Mouse (Mus musculus): Measurements from ENCODE around the gene Ltf. TPM values are rescaled to one million over a fixed set of nuclear protein-coding genes. Genes with fewer than 3 reads are reported as not detected.

Ltf gene
- 2.0 and 5.3 TPM in 2 replicates for polyA plus RNA-seq (2015; fragmentation: Nextera tagmentation; extraction: Ambion mirVana)

- Histone ChIP-seq H3K27me3 (no peaks in the 10 kb centered on the region), H3K4me2 (no peak within 1 kb of the TSS), H3K4me1 (no peaks in the 10 kb centered on the region), H3K9ac (no peak within 1 kb of the TSS), H3K27ac (no peak within 1 kb of the TSS), H3K4me3 (no peak within 1 kb of the TSS), H3K9me3 (no peaks in the 10 kb centered on the region), H3K36me3 (no peaks in the 10 kb centered on the region)
- WGBS, result 77% methylated on average over 5 of the region's 5 CpGs
- no peak for ATAC-seq (ENCODE audit: insufficient number of reproducible peaks, low FRiP score, low TSS enrichment, low read depth)
Observed at GRCm38 (mm10) chr9:111019022-111019421, at the start of gene Ltf. Ltf (plus strand) TSS chr9:111019271.

DNA sequence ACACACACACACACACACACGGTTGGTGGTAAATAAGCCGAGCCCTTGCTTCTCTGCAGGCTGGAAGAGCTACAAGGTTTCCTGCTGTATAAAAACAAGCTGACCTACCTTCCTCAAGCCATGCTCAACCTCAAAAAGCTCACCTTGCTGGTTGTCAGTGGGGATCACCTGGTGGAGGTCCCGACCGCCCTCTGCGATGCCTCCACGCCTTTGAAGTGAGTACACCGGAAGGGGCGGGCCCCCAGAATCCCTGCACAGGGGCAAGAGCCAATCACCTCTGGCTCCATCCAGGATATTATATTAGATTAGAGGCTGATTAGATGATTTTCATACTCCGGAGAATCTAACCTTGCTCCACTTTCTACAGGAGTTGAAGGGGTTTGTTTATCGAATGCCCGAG is 39.7 kb upstream of the Ltf start:
- no peaks in the 10 kb centered on the region for H3K27me3 ChIP-seq
- no peak for ATAC-seq (ENCODE audit: insufficient number of reproducible peaks, low FRiP score, low TSS enrichment, low read depth)
- no peak overlapping the region for H3K9ac ChIP-seq
- WGBS, result 91% methylated on average over 11 of the region's 11 CpGs
- H3K36me3 ChIP-seq, result no peaks in the 10 kb centered on the region
- no peak overlapping the region for H3K27ac ChIP-seq
- no peak overlapping the region for H3K4me2 ChIP-seq
- H3K4me3 ChIP-seq, result no peak overlapping the region
- H3K4me1 ChIP-seq, result no peaks in the 10 kb centered on the region
- no peaks in the 10 kb centered on the region for H3K9me3 ChIP-seq

DNA sequence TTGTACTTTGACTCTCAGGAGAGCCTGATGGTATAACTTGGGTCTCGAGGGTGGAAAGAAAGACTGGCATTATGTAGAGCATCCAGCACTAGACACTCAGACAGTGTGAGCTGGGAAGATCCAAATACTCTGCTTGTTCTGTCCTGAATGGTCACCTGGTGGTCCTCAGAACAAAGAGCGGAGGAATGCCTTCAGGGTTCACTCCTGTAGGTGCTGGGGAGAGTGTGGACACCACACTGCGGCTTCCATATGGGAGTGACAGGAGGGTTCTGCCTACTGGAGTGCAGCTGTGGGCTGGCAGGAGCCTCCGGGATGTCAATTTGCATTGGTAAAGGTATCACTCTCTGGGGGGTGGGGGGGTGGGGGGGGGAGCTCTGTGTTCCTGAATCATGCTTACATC is 36.7 kb upstream of the Ltf start:
- Histone ChIP-seq H3K27me3 (no peaks in the 10 kb centered on the region), H3K4me3 (no peak overlapping the region), H3K4me2 (no peak overlapping the region), H3K9ac (no peak overlapping the region), H3K27ac (no peak overlapping the region), H3K4me1 (no peaks in the 10 kb centered on the region), H3K36me3 (no peaks in the 10 kb centered on the region), H3K9me3 (no peaks in the 10 kb centered on the region)
- WGBS, result 59% methylated on average over 4 of the region's 4 CpGs
- no peak for ATAC-seq (ENCODE audit: insufficient number of reproducible peaks, low FRiP score, low TSS enrichment, low read depth)

DNA sequence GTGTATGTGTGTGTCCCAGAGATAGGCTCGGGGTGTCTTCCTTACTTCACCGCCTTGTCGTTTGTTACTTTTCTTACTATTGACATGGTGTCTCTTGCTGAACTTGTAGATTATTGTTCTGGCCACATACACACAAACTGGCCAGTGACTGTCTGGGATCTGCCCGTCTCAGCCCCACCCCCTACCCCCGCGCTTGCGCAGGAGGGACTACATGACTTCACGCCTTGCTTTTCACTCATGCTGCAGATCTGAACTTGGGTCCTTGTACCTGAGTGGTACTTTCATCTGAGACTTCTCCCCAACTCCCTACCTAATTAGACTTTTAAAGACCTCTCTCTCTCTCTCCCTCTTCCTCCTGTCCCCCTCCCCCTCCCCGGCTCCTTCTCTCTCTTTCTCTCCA is 35.0 kb upstream of the Ltf start:
- no peaks in the 10 kb centered on the region for H3K36me3 ChIP-seq
- H3K27me3 ChIP-seq, result no peaks in the 10 kb centered on the region
- no peak for ATAC-seq (ENCODE audit: insufficient number of reproducible peaks, low FRiP score, low TSS enrichment, low read depth)

GRCm38 (mm10) chr9:110985541-110985940 is 33.5 kb upstream of the Ltf start:
- no peaks in the 10 kb centered on the region for H3K9me3 ChIP-seq
- no peak overlapping the region for H3K4me3 ChIP-seq
- no peaks in the 10 kb centered on the region for H3K27me3 ChIP-seq
- WGBS, result 90% methylated on average over 5 of the region's 5 CpGs
- no peak overlapping the region for H3K4me2 ChIP-seq
- H3K9ac ChIP-seq, result no peak overlapping the region
- no peaks in the 10 kb centered on the region for H3K4me1 ChIP-seq
- no peaks in the 10 kb centered on the region for H3K36me3 ChIP-seq
- no peak overlapping the region for H3K27ac ChIP-seq
- no peak for ATAC-seq (ENCODE audit: insufficient number of reproducible peaks, low FRiP score, low TSS enrichment, low read depth)

More for the DNA sequence above, 35.0 kb upstream of the Ltf start:
- no peak overlapping the region for H3K27ac ChIP-seq
- H3K4me3 ChIP-seq, result no peak overlapping the region
- H3K4me2 ChIP-seq, result no peak overlapping the region
- 91% methylated on average over 9 of the region's 9 CpGs for WGBS
- no peaks in the 10 kb centered on the region for H3K9me3 ChIP-seq
- H3K9ac ChIP-seq, result no peak overlapping the region
- no peaks in the 10 kb centered on the region for H3K4me1 ChIP-seq

GRCm38 (mm10) chr9:110985951-110986350 is 33.1 kb upstream of the Ltf start:
- no peaks in the 10 kb centered on the region for H3K9me3 ChIP-seq
- no peak overlapping the region for H3K9ac ChIP-seq
- no peak overlapping the region for H3K27ac ChIP-seq
- no peak for ATAC-seq (ENCODE audit: insufficient number of reproducible peaks, low FRiP score, low TSS enrichment, low read depth)
- H3K4me3 ChIP-seq, result no peak overlapping the region
- H3K4me2 ChIP-seq, result no peak overlapping the region
- 85% methylated on average over 8 of the region's 8 CpGs for WGBS
- no peaks in the 10 kb centered on the region for H3K27me3 ChIP-seq
- H3K36me3 ChIP-seq, result no peaks in the 10 kb centered on the region
- no peaks in the 10 kb centered on the region for H3K4me1 ChIP-seq

DNA sequence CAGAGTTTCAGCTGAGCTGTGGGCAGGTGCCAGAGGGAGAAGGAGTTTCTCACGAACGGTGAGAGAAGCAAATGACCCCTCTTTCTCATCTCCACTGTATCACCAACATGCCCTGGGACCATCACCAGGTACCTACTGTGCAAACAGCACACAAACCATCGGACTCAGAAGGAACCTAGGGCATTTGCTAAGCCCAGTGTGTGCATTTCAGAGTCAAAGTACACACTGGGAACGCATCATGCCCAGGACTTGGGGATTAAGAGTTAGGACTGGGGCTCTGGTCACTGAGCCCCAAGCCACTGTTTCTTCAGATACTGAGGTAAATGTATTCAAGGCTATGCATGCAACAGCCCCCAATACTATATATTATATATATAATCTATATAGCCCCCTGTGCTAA is 31.7 kb upstream of the Ltf start:
- no peak for ATAC-seq (ENCODE audit: insufficient number of reproducible peaks, low FRiP score, low TSS enrichment, low read depth)
- WGBS, result 72% methylated on average over 4 of the region's 4 CpGs
- Histone ChIP-seq H3K27ac (no peak overlapping the region), H3K27me3 (no peaks in the 10 kb centered on the region), H3K4me3 (no peak overlapping the region), H3K4me2 (no peak overlapping the region), H3K36me3 (no peaks in the 10 kb centered on the region), H3K9ac (no peak overlapping the region), H3K4me1 (no peaks in the 10 kb centered on the region), H3K9me3 (no peaks in the 10 kb centered on the region)

DNA sequence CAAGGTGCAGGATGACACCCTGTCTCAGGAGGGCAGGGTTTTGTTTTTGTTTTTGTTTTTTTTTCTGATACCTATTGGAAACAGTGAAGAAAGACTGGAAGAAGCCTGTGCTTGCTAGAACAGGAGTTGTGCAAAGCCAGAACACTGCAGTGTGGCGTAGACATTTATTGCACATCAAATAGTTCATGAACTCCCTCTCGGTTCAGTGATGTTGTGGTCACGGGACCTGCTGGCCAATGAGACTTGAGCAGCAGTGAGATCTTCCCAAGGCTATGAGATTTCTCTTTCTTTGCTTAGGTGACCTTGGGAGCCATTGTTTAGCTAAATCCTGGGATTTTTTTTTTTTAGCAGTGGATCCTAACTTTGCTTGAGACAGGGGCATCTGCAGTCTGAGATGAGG is 31.0 kb upstream of the Ltf start:
- Histone ChIP-seq H3K4me1 (no peaks in the 10 kb centered on the region), H3K9ac (no peak overlapping the region), H3K4me3 (no peak overlapping the region), H3K4me2 (no peak overlapping the region), H3K9me3 (no peaks in the 10 kb centered on the region), H3K27ac (no peak overlapping the region), H3K36me3 (no peaks in the 10 kb centered on the region), H3K27me3 (no peaks in the 10 kb centered on the region)
- ATAC-seq (ENCODE audit: insufficient number of reproducible peaks, low FRiP score, low TSS enrichment, low read depth), result no peak
- WGBS, result 62% methylated on average over 3 of the region's 3 CpGs

- Histone ChIP-seq H3K4me3 (no peak overlapping the region), H3K27me3 (no peaks in the 10 kb centered on the region), H3K9ac (no peak overlapping the region), H3K9me3 (no peaks in the 10 kb centered on the region), H3K27ac (no peak overlapping the region), H3K36me3 (no peaks in the 10 kb centered on the region), H3K4me2 (no peak overlapping the region), H3K4me1 (no peaks in the 10 kb centered on the region)
- ATAC-seq (ENCODE audit: insufficient number of reproducible peaks, low FRiP score, low TSS enrichment, low read depth), result no peak
- 68% methylated on average over 4 of the region's 4 CpGs for WGBS
Observed at GRCm38 (mm10) chr9:110989141-110989540, 29.9 kb upstream of the Ltf start.

- ATAC-seq (ENCODE audit: insufficient number of reproducible peaks, low FRiP score, low TSS enrichment, low read depth), result no peak
- WGBS, result 90% methylated on average over 2 of the region's 2 CpGs
- no peak overlapping the region for H3K4me3 ChIP-seq
- H3K4me1 ChIP-seq, result no peaks in the 10 kb centered on the region
- H3K9ac ChIP-seq, result no peak overlapping the region
- H3K9me3 ChIP-seq, result no peaks in the 10 kb centered on the region
- no peak overlapping the region for H3K4me2 ChIP-seq
- no peaks in the 10 kb centered on the region for H3K36me3 ChIP-seq
- no peak overlapping the region for H3K27ac ChIP-seq
- H3K27me3 ChIP-seq, result no peaks in the 10 kb centered on the region
Observed at GRCm38 (mm10) chr9:110989543-110989942, 29.5 kb upstream of the Ltf start.

DNA sequence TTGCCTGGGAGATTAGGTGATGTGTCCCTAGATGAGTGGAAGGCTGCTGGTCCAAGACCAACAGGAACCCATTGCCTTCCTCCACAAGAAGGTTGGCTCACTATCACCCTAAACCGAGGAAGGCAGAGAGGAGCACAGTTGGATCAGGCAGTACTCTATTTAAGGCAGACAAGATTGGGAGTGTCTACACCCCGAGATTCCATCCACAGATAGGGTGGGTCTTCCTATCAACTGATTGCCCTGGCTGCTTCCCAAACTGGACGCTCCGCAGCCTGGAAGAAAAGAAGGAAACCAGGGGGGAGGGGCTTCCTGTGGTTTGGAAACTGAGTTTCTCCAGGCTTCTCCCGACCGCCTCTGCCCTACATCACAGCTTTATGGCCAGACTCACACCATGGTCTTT is 28.9 kb upstream of the Ltf start, which contains the start of gene Rtp3:
Rtp3 (minus strand) TSS at position 380 of the 400 bp plus-strand sequence.
- Histone ChIP-seq H3K4me1 (peaks cover 5% of the 10 kb centered on the region; the same call in 1 of the 2 replicates), H3K9me3 (no peaks in the 10 kb centered on the region), H3K4me3 (no peak within 1 kb of the TSS), H3K27ac (no peak within 1 kb of the TSS), H3K27me3 (no peaks in the 10 kb centered on the region), H3K4me2 (no peak within 1 kb of the TSS), H3K9ac (no peak within 1 kb of the TSS), H3K36me3 (no peaks in the 10 kb centered on the region)
- ATAC-seq (ENCODE audit: insufficient number of reproducible peaks, low FRiP score, low TSS enrichment, low read depth), result no peak; the same call in 1 of the 2 replicates
- 61% methylated on average over 6 of the region's 6 CpGs for WGBS

DNA sequence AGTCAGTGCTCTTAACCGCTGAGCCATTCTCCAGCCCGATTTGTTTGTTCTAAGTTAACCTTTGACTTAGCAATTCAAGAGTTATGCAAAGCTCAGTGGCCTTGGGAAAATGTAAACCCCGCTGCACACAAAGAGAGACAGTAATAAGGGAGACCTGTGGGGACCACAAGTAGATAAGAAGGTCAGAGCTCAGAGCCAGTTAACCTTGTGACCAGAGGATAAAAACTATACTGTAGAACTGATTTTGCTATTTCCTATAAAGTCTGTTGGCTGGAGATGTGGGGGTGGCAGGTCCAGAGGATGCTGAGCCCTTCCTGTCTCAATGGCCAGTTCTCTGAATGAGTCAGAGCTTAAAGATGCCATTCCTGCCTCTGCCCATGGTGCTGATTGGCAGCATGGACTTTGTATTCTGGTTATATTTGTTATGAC is 25.8 kb upstream of the Ltf start:
- Histone ChIP-seq H3K36me3 (no peaks in the 10 kb centered on the region), H3K4me2 (no peak overlapping the region), H3K4me3 (no peak overlapping the region), H3K27ac (no peak overlapping the region), H3K4me1 (peaks cover 5% of the 10 kb centered on the region; the same call in 1 of the 2 replicates), H3K27me3 (no peaks in the 10 kb centered on the region), H3K9me3 (no peaks in the 10 kb centered on the region), H3K9ac (no peak overlapping the region)
- 49% methylated on average over 3 of the region's 3 CpGs for WGBS
- no peak for ATAC-seq (ENCODE audit: insufficient number of reproducible peaks, low FRiP score, low TSS enrichment, low read depth)

DNA sequence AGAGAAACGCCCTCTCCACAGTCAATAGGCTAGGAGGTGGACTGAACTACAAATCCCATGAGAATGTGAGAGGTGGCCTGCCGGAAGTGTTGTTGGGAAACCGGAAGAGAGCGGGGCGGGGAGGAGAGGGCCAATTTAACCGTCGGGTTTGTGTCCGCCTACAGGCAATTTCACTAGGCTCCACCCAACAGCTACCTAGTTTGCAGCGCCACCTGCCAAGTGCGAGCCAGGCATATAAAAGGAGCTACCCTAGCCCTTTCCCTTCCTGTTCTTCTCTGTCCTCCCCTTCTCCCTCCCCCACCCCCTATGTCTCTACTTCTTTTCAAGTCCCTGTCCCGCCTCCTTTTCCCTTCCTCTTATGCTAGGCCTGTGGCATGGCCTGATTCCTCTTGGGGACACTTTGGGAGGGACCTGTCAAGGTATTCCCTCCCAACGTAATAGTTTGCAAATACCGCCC is 24.3 kb upstream of the Ltf start:
- H3K27me3 ChIP-seq, result no peaks in the 10 kb centered on the region
- peaks cover 5% of the 10 kb centered on the region; the same call in 1 of the 2 replicates for H3K4me1 ChIP-seq
- no peaks in the 10 kb centered on the region for H3K9me3 ChIP-seq
- peak overlapping the region; percentile 23; the same call in 1 of the 2 replicates for H3K9ac ChIP-seq
- H3K27ac ChIP-seq, result no peak overlapping the region
- H3K4me2 ChIP-seq, result peak overlapping the region; percentile 47
- H3K36me3 ChIP-seq, result no peaks in the 10 kb centered on the region
- 0 out of 2 replicates have a peak, but pooled peaks have one; percentile 57 for ATAC-seq (ENCODE audit: insufficient number of reproducible peaks, low FRiP score, low TSS enrichment, low read depth)
- H3K4me3 ChIP-seq, result peak overlapping the region; percentile 43
- 6% methylated on average over 13 of the region's 13 CpGs for WGBS

Data from limb, embryonic 15.5 days (tissue).